Mouse (Mus musculus) kidney, postnatal 4 days (tissue): ENCODE results near the gene Lilrb4a.
"Not testable (repeated sequence)": the region's sequence is repeated elsewhere in the genome, so short reads cannot be mapped to it uniquely, and the experiment has no call there.

Experiments
- DNase-seq, 2 experiments: peaks; one replicate each; pipeline ENCODE4 v3.0.0; 2021; ENCODE audit warnings: mixed read lengths in 2 of 2

Gene Lilrb4a

GRCm38 (mm10) chr10:51490691-51491090, at the start of gene Lilrb4a:
Gene Lilrb4a (plus strand): TSS chr10:51490956.
- not testable (repeated sequence) for DNase-seq

- no peak for DNase-seq
Observed at GRCm38 (mm10) chr10:51451610-51452009, 39.1 kb upstream of the Lilrb4a start.

- no peak for DNase-seq
Observed at GRCm38 (mm10) chr10:51453616-51454298, 37.0 kb upstream of the Lilrb4a start.

- DNase-seq, result no peak
Observed at GRCm38 (mm10) chr10:51454365-51454764, 36.4 kb upstream of the Lilrb4a start.

- DNase-seq, result no peak
Observed at GRCm38 (mm10) chr10:51455762-51456161, 35.0 kb upstream of the Lilrb4a start.

- DNase-seq, result no peak
Observed at GRCm38 (mm10) chr10:51456369-51456768, 34.4 kb upstream of the Lilrb4a start.

GRCm38 (mm10) chr10:51463800-51464199, 27.0 kb upstream of the Lilrb4a start:
- not testable (repeated sequence) for DNase-seq

GRCm38 (mm10) chr10:51480397-51480796, 10.4 kb upstream of the Lilrb4a start, which contains the start of the genes Gm49339 and Lilr4b:
Gene Gm49339 (plus strand): TSS chr10:51480612.
Gene Lilr4b (plus strand): TSS chr10:51480632.
- not testable (repeated sequence) for DNase-seq

GRCm38 (mm10) chr10:51520021-51520420, 29.3 kb downstream of the Lilrb4a start:
- no peak for DNase-seq

- no peak for DNase-seq
Observed at GRCm38 (mm10) chr10:51521453-51521852, 30.7 kb downstream of the Lilrb4a start.

- no peak for DNase-seq
Observed at GRCm38 (mm10) chr10:51526090-51526489, 35.3 kb downstream of the Lilrb4a start.

GRCm38 (mm10) chr10:51526633-51527032, 35.9 kb downstream of the Lilrb4a start:
- DNase-seq, result no peak

GRCm38 (mm10) chr10:51528840-51529434, 38.2 kb downstream of the Lilrb4a start:
- no peak for DNase-seq

GRCm38 (mm10) chr10:51529497-51529896, 38.7 kb downstream of the Lilrb4a start:
- no peak for DNase-seq

GRCm38 (mm10) chr10:51530813-51531212, 40.1 kb downstream of the Lilrb4a start:
- DNase-seq, result no peak
